Mouse (Mus musculus): ENCODE results near the gene Rap1gds1.

Gene Rap1gds1

DNA sequence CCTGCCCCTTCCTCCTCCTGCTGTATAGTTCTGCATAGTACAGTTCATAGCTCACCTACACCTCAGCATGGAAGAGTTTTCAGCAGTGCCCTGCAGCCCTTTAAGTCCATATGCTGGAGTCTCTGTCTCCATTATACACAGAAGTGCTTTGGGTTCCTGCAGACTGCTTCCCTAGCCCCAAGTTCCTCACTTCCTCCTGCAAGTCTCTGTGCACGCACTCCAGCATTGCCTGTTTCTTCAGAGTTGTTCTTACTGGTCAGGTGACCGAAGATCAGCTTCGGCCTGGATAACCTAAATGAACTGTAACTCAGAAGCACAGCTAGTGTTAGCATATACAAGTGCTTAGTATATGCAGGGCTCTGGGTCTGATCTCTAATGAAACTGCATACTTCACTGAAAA, 12.9 kb downstream of the Rap1gds1 start:
- peak in 1 of 2 experiments; percentile 10 for DNase-seq (ENCODE audit: low read depth in 1 of 2, low spot score in 2 of 2)

DNA sequence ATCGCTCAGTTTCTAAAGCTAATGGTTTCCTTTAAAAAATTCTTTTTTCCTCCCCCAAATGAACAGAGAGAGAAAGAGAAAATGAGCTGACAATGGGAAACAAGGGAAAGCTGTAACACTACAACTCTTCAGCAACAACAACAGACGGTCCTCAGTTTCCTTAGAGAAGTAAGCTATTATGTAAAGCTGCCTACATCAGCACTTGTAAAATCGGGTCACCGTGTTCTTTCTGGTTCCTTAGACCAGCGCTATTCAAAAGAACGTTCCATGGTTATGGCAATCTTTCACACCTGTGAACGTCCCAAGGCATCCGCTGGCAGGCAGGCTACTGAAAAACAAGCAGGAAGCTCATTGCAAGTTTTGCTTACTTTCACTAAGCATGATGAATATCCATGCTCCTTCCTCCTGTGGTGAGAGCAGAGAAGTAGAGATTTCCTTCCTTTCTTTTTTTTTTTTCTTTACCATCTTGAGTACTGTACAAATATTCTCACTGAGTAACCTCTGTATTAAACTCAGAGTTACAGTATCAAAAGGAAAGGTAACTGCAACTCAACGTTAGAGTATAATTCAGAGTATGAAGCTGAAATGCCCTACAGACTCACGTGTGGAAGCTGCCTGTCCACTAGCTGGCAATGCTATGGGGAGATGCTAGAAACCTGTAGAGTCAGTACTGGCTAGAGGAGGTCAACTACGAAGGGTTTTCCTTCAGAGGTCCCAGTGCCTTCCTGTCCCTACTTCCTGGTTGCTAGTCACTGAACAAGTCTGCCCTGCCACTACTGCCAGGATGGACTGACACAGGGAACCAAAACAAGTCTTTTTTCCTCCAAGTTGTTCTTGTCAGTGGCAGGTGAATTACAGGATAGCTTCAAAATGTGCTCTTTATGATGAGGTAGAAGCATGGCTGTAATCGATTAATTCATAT, 26.0 kb downstream of the Rap1gds1 start:
- DNase-seq (ENCODE audit: low read depth in 1 of 2, low spot score in 2 of 2) = no peak

DNA sequence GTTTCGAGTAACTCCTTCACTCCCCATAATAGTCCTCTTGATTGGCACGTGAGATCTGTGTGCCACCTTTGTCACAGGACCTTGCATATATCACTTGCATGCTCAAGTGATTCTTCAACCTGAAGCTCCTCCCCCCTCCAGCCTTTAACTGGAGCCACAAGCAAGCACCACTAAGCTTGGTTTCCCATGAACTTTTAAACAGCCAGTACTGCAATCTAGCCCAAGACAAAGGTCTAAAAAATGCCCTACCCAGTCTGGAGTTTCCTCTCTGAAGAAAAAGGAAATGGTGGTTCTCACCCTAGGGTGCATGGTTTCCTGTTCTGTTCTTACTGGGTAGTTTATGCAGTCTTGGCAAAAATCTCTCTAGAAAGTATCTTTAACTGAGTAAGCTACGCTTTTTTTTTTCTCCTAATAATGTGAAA, 32.6 kb downstream of the Rap1gds1 start:
- no peak for DNase-seq (ENCODE audit: low read depth in 1 of 2, low spot score in 2 of 2)

- DNase-seq (ENCODE audit: low read depth in 1 of 2, low spot score in 2 of 2) = no peak
These were observed 33.1 kb downstream of the Rap1gds1 start for GRCm38 (mm10) chr3:139041921-139042320.

DNA sequence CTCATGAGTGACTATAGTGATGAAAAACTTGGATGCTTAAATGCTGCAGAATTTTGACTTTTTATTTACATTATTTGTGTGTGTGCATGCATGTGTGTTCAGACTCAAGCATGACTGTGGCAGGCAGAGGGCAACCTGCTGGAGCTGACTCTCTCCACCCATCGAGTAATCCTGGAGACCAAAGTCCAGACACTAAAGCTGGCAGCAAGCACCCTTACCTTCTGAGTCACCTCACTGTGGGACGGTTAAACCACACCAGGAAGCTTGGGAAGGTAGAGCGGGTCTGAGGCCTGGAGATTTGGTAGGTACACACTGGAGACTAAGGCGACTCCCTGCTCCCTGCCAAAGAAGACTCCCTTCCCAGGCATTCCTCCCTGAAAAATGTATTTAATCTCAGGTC, 38.0 kb downstream of the Rap1gds1 start:
- DNase-seq (ENCODE audit: low read depth in 1 of 2, low spot score in 2 of 2) = no peak

DNA sequence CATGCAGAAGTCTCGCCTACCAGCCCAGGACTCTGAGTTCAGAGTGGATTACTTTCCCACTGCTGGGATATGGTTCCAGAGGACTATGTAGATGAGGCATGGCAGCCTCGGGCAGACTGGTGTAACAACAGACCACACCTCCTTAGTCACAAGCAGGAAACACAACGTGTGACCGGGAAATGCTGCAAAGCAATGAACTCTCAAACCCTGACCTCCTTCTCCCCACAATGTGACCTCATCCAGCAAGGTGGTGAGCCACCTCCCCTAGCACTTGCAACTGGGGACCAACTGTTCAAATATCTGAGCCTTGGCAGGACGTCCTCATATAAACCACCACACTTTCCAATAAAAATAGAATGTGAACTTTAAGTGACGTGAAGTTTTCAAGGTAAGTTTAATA, 41.8 kb downstream of the Rap1gds1 start:
- DNase-seq (ENCODE audit: low read depth in 1 of 2, low spot score in 2 of 2) = no peak

- DNase-seq (ENCODE audit: low read depth in 1 of 2, low spot score in 2 of 2) = no peak
These were observed 44.3 kb downstream of the Rap1gds1 start for GRCm38 (mm10) chr3:139030644-139031227.

DNA sequence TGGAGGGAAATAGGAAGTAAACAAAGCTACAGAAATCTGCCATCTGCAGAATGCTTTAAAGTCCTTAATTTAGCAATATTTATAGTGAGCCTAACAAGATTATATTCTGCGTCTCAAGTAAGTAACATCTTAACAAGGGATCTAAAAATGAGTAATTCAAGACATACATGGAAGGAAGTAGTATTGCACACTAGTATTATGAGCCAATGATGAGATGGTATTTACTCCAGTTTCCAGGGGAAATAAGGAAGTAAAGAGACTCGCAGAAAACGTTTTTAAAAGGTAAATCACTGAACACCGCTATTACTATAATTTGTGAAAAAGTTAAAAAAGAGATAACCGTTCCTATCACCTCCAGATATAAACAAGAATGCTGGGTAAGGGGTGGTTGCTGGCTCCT, 49.9 kb downstream of the Rap1gds1 start:
- DNase-seq (ENCODE audit: low read depth in 1 of 2, low spot score in 2 of 2) = no peak

DNA sequence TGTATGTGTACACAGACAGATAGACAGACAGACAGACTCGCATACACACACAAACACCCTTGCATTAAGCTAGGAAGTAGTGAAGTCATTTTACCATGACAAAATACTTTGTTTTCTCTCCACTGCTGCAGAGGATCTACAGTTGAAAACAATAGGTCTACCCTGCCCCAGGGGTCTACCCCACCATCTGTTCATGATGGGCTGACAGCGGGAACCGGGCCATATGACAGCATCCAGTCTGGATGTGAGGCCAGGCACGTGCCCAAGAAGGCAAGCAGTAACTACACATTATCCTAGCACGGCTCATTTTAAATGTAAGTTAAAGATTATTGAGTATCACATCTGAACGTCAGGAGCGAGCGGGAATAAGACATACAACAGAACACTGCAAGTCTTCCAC, 51.4 kb downstream of the Rap1gds1 start:
- DNase-seq (ENCODE audit: low read depth in 1 of 2, low spot score in 2 of 2) = no peak

GRCm38 (mm10) chr3:139012352-139012751, 62.6 kb downstream of the Rap1gds1 start:
- DNase-seq (ENCODE audit: low read depth in 1 of 2, low spot score in 2 of 2) = peak in 1 of 2 experiments; percentile 0

GRCm38 (mm10) chr3:139005669-139006068, 69.3 kb downstream of the Rap1gds1 start:
- no peak for DNase-seq (ENCODE audit: low read depth in 1 of 2, low spot score in 2 of 2)

- no peak for DNase-seq (ENCODE audit: low read depth in 1 of 2, low spot score in 2 of 2)
These were observed 72.2 kb downstream of the Rap1gds1 start for GRCm38 (mm10) chr3:139002774-139003173.

- DNase-seq (ENCODE audit: low read depth in 1 of 2, low spot score in 2 of 2) = no peak
These were observed 74.7 kb downstream of the Rap1gds1 start for GRCm38 (mm10) chr3:139000071-139000867.

GRCm38 (mm10) chr3:138993473-138993872, 81.5 kb downstream of the Rap1gds1 start:
- DNase-seq (ENCODE audit: low read depth in 1 of 2, low spot score in 2 of 2) = no peak

- no peak for DNase-seq (ENCODE audit: low read depth in 1 of 2, low spot score in 2 of 2)
These were observed 83.6 kb downstream of the Rap1gds1 start for GRCm38 (mm10) chr3:138991367-138991766.

DNA sequence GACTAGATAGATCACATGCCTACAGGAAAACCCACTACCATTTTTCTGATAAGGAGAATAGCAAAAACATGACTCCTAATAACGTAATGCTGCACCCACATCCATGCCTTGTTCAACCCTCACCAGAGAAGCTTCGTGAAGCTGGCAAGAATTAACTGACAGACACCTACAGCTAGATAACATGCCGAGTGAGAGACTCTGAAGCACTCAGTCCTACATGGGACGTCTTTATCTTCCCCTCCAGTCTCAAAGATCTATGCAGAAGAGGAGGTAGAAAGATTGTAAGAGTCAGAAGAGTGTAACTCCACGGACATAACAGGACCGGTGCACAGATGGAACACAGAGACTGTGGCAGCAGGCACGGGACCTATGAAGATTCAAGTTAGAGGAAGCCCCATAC, 85.9 kb downstream of the Rap1gds1 start:
- no peak for DNase-seq (ENCODE audit: low read depth in 1 of 2, low spot score in 2 of 2)

DNA sequence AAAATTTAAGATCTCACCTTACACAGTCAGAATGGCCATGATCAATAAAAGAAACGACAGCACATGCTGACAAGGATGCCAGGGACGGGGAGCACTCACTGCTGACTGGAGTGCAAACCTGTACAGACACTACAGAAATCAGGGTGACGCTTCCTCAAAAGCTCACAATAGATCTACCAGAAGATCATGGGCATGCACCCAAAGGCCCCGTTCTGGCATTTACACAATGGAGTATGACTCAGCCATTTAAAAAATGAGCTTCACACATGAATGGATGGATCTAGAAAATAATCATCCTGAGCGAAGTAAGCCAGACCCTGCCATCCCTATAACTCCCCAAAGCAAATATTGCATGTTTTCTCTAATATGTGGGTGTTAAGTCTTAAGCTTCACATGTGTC, 87.0 kb downstream of the Rap1gds1 start:
- DNase-seq (ENCODE audit: low read depth in 1 of 2, low spot score in 2 of 2) = no peak

DNA sequence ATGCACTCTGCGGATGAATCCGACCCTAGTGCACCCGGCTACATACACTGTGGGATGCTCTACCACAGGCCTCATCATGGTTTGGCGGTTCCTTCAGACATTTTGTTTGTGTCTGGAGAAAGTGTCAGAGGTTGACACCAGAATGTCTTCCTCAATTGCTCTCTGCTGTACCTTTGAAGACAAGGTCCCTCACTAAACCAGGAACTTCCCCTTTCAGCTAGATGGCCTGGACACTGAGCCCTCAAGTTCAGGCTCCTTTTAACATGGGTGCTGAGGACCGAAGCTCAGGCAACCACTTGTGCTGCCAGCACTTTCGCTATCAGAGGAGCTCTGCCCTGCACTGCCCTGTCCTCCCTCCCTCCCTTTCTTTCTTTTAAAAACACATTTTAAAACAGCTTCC, 92.8 kb downstream of the Rap1gds1 start:
- DNase-seq (ENCODE audit: low read depth in 1 of 2, low spot score in 2 of 2) = no peak

DNA sequence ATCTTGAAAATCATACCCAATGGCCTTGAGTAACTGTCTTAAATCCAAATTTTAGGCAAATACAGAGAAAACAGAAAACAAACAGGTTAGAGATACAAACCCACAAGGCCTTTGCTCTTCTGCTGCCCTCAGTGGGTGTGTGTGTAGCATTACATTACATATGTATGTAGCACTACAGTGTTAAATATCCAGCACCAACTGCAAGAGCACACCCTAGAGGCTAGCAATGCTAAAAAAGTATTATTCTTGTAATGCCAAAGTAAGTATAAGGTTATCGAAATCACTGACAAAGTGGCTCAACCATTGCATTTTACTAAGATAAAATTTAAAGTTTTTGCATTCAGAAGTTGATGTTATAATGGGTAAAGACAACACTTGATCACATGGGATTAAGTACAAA, 97.6 kb downstream of the Rap1gds1 start:
- no peak for DNase-seq (ENCODE audit: low read depth in 1 of 2, low spot score in 2 of 2)

DNA sequence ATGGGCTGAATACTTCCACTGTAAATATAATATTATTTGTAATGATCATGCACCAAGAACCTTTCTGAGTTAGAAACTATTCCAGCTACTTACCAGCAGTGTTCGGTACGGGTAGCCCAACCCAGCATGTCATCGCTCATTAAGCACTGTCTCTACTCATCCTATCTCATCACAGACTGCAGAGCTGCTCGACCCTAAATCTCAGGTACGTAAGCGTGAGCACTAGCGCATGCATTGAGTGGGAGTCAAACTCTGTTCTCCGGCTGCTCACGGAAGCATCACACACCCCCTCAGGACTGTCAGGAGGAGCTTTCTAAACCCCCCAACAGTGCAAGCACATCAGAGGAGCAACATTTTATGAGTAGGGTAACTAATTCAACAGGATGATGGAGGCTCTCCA, 107.4 kb downstream of the Rap1gds1 start:
- DNase-seq (ENCODE audit: low read depth in 1 of 2, low spot score in 2 of 2) = no peak

- DNase-seq (ENCODE audit: low read depth in 1 of 2, low spot score in 2 of 2) = peak in 1 of 2 experiments; percentile 1
These were observed 116.5 kb downstream of the Rap1gds1 start for GRCm38 (mm10) chr3:138958527-138958926.

DNA sequence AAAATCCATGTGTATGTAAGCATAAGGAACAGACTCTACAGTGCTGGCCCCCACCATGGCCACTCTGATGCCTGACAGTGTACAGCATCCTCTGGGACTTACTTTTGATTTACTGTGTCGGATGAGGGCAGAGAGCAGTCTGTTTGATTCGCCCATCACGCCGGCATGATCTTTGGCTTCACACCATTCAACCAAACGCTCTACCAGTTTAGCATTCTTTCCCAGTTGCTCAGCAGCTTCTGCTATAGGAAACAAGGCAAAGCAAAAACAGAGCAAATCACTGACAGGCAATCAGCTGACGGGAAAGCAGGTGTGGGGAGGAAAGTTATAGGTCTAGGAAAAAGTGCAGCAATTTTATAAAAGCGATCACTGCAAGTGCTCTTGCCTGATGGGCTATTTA, 119.8 kb downstream of the Rap1gds1 start:
- DNase-seq (ENCODE audit: low read depth in 1 of 2, low spot score in 2 of 2) = no peak
